Mouse (Mus musculus) c-Kit-positive CD71-negative TER-119-negative erythroid progenitor cells, embryonic 14.5 days (primary cell): Measurements from ENCODE around the gene Ift52.

Experiments used
- DNase-seq: peaks from one replicate; pipeline ENCODE4 v3.0.0-alpha.2; 2013; ENCODE audit warnings: low read depth

The Ift52 gene

GRCm38 (mm10) chr2:163075234-163075633 is 58.1 kb downstream of the Ift52 start:
- DNase-seq = no peak

GRCm38 (mm10) chr2:163079041-163079440 is 61.9 kb downstream of the Ift52 start:
- DNase-seq = no peak

- DNase-seq = no peak
Observed at GRCm38 (mm10) chr2:163082591-163082990, 65.4 kb downstream of the Ift52 start.

GRCm38 (mm10) chr2:163084519-163084918 is 67.4 kb downstream of the Ift52 start:
- DNase-seq = no peak

GRCm38 (mm10) chr2:163085047-163085446 is 67.9 kb downstream of the Ift52 start:
- DNase-seq = no peak

- DNase-seq = no peak
Observed at GRCm38 (mm10) chr2:163086561-163086960, 69.4 kb downstream of the Ift52 start.

GRCm38 (mm10) chr2:163087728-163088127 is 70.6 kb downstream of the Ift52 start, which contains the start of gene Gtsf1l:
Gene Gtsf1l, minus strand, starts transcription at chr2:163087855.
- no peak for DNase-seq

- no peak for DNase-seq
Observed at GRCm38 (mm10) chr2:163089475-163090123, 72.4 kb downstream of the Ift52 start.

GRCm38 (mm10) chr2:163094909-163095308 is 77.8 kb downstream of the Ift52 start:
- no peak for DNase-seq
